Mouse (Mus musculus) T-helper 17 cell (primary cell): ENCODE data around the gene C130074G19Rik.

Experiments
- in situ Hi-C, 2 experiments: fragments of 300-600 bp; cut with MboI, MseI; formaldehyde crosslinking; loops; 1 replicate in 1 of 2; 2 replicates in 1 of 2; pipeline ENCODE4 v1.15.1; 2025; ENCODE audit warnings: high pct_unique_total_duplicates in 2 of 2

Gene C130074G19Rik

GRCm38 (mm10) chr1:184882281-184883268 is at the start of gene C130074G19Rik:
TSS of gene C130074G19Rik (minus strand) at chr1:184883218.
- in situ Hi-C loops = no loop called here

GRCm38 (mm10) chr1:184931097-184931496 is 48.1 kb upstream of the C130074G19Rik start:
- in situ Hi-C loops = no loop called here

- in situ Hi-C loops = no loop called here
These were observed 45.4 kb upstream of the C130074G19Rik start for GRCm38 (mm10) chr1:184928382-184928781.

- in situ Hi-C loops = no loop called here
These were observed 44.9 kb upstream of the C130074G19Rik start for GRCm38 (mm10) chr1:184927911-184928310.

- in situ Hi-C loops = no loop called here
These were observed 39.8 kb upstream of the C130074G19Rik start for GRCm38 (mm10) chr1:184922824-184923223.

GRCm38 (mm10) chr1:184920057-184920456 is 37.0 kb upstream of the C130074G19Rik start:
- in situ Hi-C loops = no loop called here

GRCm38 (mm10) chr1:184918227-184918888 is 35.3 kb upstream of the C130074G19Rik start:
- in situ Hi-C loops = no loop called here

GRCm38 (mm10) chr1:184912336-184912735 is 29.3 kb upstream of the C130074G19Rik start:
- in situ Hi-C loops = no loop called here

GRCm38 (mm10) chr1:184911861-184912260 is 28.8 kb upstream of the C130074G19Rik start:
- in situ Hi-C loops = no loop called here

GRCm38 (mm10) chr1:184908558-184908957 is 25.5 kb upstream of the C130074G19Rik start:
- in situ Hi-C loops = no loop called here

- in situ Hi-C loops = no loop called here
These were observed 23.1 kb upstream of the C130074G19Rik start for GRCm38 (mm10) chr1:184905904-184906745.

GRCm38 (mm10) chr1:184905371-184905770 is 22.4 kb upstream of the C130074G19Rik start:
- in situ Hi-C loops = no loop called here

GRCm38 (mm10) chr1:184903697-184904096 is 20.7 kb upstream of the C130074G19Rik start:
- in situ Hi-C loops = no loop called here

- in situ Hi-C loops = no loop called here
These were observed 19.9 kb upstream of the C130074G19Rik start for GRCm38 (mm10) chr1:184902886-184903285.

GRCm38 (mm10) chr1:184897350-184897749 is 14.3 kb upstream of the C130074G19Rik start:
- in situ Hi-C loops = no loop called here

- in situ Hi-C loops = no loop called here
These were observed 9.0 kb upstream of the C130074G19Rik start for GRCm38 (mm10) chr1:184891998-184892397.

- in situ Hi-C loops = no loop called here
These were observed 6.4 kb upstream of the C130074G19Rik start for GRCm38 (mm10) chr1:184889454-184889853.

GRCm38 (mm10) chr1:184886160-184886559 is 3.1 kb upstream of the C130074G19Rik start:
- in situ Hi-C loops = no loop called here

- in situ Hi-C loops = no loop called here
These were observed 1.2 kb downstream of the C130074G19Rik start for GRCm38 (mm10) chr1:184881861-184882260.

- in situ Hi-C loops = no loop called here
These were observed 1.8 kb downstream of the C130074G19Rik start for GRCm38 (mm10) chr1:184881211-184881610.

GRCm38 (mm10) chr1:184878860-184879259 is 4.2 kb downstream of the C130074G19Rik start:
- in situ Hi-C loops = no loop called here

- in situ Hi-C loops = no loop called here
These were observed 5.7 kb downstream of the C130074G19Rik start for GRCm38 (mm10) chr1:184877306-184877705.
